Mouse (Mus musculus) thymus, postnatal 4 days (tissue): ENCODE measurements around the gene Slc19a2.
"Not testable (repeated sequence)": the region's sequence is repeated elsewhere in the genome, so short reads cannot be mapped to it uniquely, and the experiment has no call there.

Experiments used
- DNase-seq: peaks from one replicate; pipeline ENCODE4 v3.0.0; 2021

Slc19a2 gene

GRCm38 (mm10) chr1:164248465-164249331, at the start of gene Slc19a2:
Slc19a2 (plus strand) TSS chr1:164249046.
- peak; percentile 99 for DNase-seq

GRCm38 (mm10) chr1:164199551-164199950, 49.3 kb upstream of the Slc19a2 start:
- DNase-seq: no peak

- DNase-seq: no peak
Observed at GRCm38 (mm10) chr1:164208437-164208836, 40.4 kb upstream of the Slc19a2 start.

GRCm38 (mm10) chr1:164210899-164211298, 37.9 kb upstream of the Slc19a2 start:
- DNase-seq: no peak

- DNase-seq: no peak
Observed at GRCm38 (mm10) chr1:164212686-164213085, 36.2 kb upstream of the Slc19a2 start.

- DNase-seq: no peak
Observed at GRCm38 (mm10) chr1:164214190-164214589, 34.7 kb upstream of the Slc19a2 start.

GRCm38 (mm10) chr1:164215097-164215496, 33.7 kb upstream of the Slc19a2 start:
- DNase-seq: no peak

- no peak for DNase-seq
Observed at GRCm38 (mm10) chr1:164215540-164215939, 33.3 kb upstream of the Slc19a2 start.

GRCm38 (mm10) chr1:164217791-164218685, 30.8 kb upstream of the Slc19a2 start:
- peak; percentile 21 for DNase-seq

- DNase-seq: no peak
Observed at GRCm38 (mm10) chr1:164220261-164220660, 28.6 kb upstream of the Slc19a2 start.

- DNase-seq: no peak
Observed at GRCm38 (mm10) chr1:164223089-164223488, 25.8 kb upstream of the Slc19a2 start.

- DNase-seq: not testable (repeated sequence)
Observed at GRCm38 (mm10) chr1:164231937-164232570, 16.8 kb upstream of the Slc19a2 start.

GRCm38 (mm10) chr1:164233447-164233846, 15.4 kb upstream of the Slc19a2 start:
- no peak for DNase-seq

GRCm38 (mm10) chr1:164235078-164235477, 13.8 kb upstream of the Slc19a2 start:
- DNase-seq: no peak

GRCm38 (mm10) chr1:164236078-164236477, 12.8 kb upstream of the Slc19a2 start:
- DNase-seq: no peak

- DNase-seq: no peak
Observed at GRCm38 (mm10) chr1:164241494-164241893, 7.4 kb upstream of the Slc19a2 start.

- DNase-seq: no peak
Observed at GRCm38 (mm10) chr1:164242809-164243208, 6.0 kb upstream of the Slc19a2 start.

GRCm38 (mm10) chr1:164247442-164247841, 1.4 kb upstream of the Slc19a2 start:
- DNase-seq: no peak

GRCm38 (mm10) chr1:164247971-164248370, 875 bp upstream of the Slc19a2 start:
- DNase-seq: peak; percentile 17

- DNase-seq: no peak
Observed at GRCm38 (mm10) chr1:164249332-164249711, 476 bp downstream of the Slc19a2 start.

GRCm38 (mm10) chr1:164250391-164251150, 1.7 kb downstream of the Slc19a2 start:
- DNase-seq: no peak

GRCm38 (mm10) chr1:164251438-164251837, 2.6 kb downstream of the Slc19a2 start:
- no peak for DNase-seq
